Mouse (Mus musculus) midbrain, embryonic 10.5 days (tissue): ENCODE measurements around the gene Rasal1. TPM values are rescaled to one million over a fixed set of nuclear protein-coding genes. Genes with fewer than 3 reads are reported as not detected.
A peak's percentile ranks its signal among the peaks of the same experiment; 100 is the strongest.

Source experiments
- DNase-seq: peaks from one replicate; pipeline ENCODE4 v3.0.0-alpha.2; 2017; ENCODE audit warnings: low spot score
- H3K27ac ChIP-seq: fragments of 300-500 bp; sonication (generic); replicated peaks from 2 replicates; pipeline ENCODE4 v1.5.1; 2016; ENCODE audit warnings: mild to moderate bottlenecking
- H3K27me3 ChIP-seq: fragments of 300-500 bp; sonication (generic); 2 replicates; pipeline ENCODE4 v1.6.1; 2016; ENCODE audit warnings: low read depth, mild to moderate bottlenecking; ENCODE audit not compliant: poor library complexity, severe bottlenecking
- H3K36me3 ChIP-seq: fragments of 300-500 bp; sonication (generic); 2 replicates; pipeline ENCODE4 v1.6.1; 2016; ENCODE audit warnings: mild to moderate bottlenecking, moderate library complexity
- H3K4me1 ChIP-seq: fragments of 300-500 bp; sonication (generic); 2 replicates; pipeline ENCODE4 v1.6.1; 2016
- H3K4me3 ChIP-seq: fragments of 300-500 bp; sonication (generic); 2 replicates; pipeline ENCODE4 v1.5.1; 2016; ENCODE audit warnings: mild to moderate bottlenecking, moderate library complexity
- H3K9me3 ChIP-seq: fragments of 300-500 bp; sonication (generic); replicated peaks from 2 replicates; pipeline ENCODE4 v1.6.1; 2016; ENCODE audit warnings: mild to moderate bottlenecking
- WGBS: fragments of 180-500 bp; shearing (Covaris S2); methylation state at CpG from one replicate; pipeline ENCODE4 v1.1.7; 2016; 5-methylcytosine and 5-hydroxymethylcytosine counted together
- polyA plus RNA-seq: library from polyadenylated mRNA; unstranded; fragments of >200 nt; fragmentation: Nextera tagmentation; extraction: Ambion mirVana; gene quantifications from 2 replicates; pipeline ENCODE4 v1.2.1, GENCODE M21; 2016

The Rasal1 gene
- polyA plus RNA-seq, 1 experiment from 2014 or later = 0.10 TPM

DNA sequence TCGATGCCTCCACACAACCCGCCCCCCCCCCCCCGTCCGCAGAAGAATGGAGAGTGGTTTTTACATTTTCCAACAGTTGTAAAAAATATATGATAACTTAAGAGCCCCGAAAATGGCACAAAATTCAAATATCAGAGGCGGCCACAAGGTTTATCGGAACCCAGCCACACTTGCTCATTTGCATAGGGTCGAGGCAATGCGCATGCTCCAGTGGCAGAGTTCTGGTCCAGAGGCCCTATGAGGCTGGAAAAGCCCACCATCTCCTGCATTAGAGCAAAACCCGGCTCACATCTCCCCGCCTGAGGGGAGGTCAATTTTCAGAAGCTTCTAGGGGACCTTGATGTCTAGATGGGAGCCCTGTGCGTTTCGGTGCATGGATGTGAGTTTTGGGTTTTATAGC lies 58.4 kb downstream of the Rasal1 start:
- WGBS = 32% methylated on average over 13 of the region's 13 CpGs
- peak; percentile 33 for DNase-seq
- no peaks in the 10 kb centered on the region for H3K36me3 ChIP-seq
- H3K9me3 ChIP-seq = no peaks in the 10 kb centered on the region
- peak overlapping the region; percentile 54 for H3K4me3 ChIP-seq
- H3K4me1 ChIP-seq = peaks cover 65% of the 10 kb centered on the region
- peaks cover 93% of the 10 kb centered on the region for H3K27me3 ChIP-seq
- peak overlapping the region; percentile 80 for H3K27ac ChIP-seq

DNA sequence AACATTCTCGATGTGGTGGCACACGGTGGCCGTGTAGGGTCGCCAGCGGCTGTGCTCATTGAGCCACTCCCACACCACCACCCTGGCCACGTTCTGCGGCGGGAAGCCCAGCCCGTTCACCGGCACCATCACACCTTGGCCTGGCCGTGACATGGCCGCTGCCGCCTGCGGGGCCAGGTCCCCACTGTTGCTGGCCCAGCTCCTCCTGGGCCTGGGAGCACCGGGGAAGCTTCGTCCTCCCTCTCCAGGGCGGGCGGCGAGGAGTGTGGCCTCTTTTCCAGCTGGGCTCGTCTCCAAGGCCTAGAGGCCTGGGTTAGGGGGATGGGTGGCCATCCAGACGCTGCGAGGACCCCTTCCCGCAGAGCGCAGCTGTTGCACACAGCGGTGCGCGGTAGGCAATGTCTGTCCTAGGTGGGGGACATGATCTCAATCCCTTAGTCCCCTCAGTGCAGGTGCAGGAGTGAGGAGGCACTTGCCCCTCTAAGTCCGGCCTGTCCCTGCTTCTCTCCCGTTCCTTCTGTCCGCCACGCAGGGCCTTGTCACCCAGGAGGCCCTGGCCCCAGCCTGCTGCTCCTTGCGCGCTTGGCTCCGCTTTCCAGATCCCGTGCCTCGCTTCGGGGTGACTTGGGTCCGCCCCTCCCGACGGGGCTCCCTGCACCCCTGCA lies 61.7 kb downstream of the Rasal1 start:
- Histone ChIP-seq H3K27ac (peak overlapping the region; percentile 83), H3K36me3 (no peaks in the 10 kb centered on the region), H3K4me1 (peaks cover 58% of the 10 kb centered on the region), H3K4me3 (peak overlapping the region; percentile 66), H3K27me3 (peaks cover 98% of the 10 kb centered on the region), H3K9me3 (no peaks in the 10 kb centered on the region)
- 3% methylated on average over 40 of the region's 40 CpGs for WGBS
- peak; percentile 52 for DNase-seq

DNA sequence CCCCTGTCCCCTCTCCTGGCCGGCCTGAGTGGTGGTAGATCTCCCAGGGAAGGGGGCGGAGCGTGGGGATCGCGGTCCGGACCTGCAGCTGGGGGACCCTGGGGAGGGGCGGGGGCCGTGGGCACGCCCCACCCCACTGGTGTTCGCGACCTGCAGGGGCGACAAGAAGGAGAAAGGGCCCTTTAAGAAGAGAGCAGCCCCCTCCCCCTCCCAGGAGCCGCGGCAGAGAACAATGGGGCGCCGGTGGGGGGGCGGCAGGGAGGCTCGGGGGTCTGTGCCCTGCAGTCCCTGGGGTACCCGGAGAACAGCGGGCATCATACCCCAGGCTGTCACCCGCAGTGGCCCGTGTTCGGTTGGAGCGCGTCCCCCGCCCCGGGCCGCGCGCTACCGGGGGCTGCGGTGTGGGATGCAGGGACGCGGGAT lies 62.2 kb downstream of the Rasal1 start:
- no peaks in the 10 kb centered on the region for H3K9me3 ChIP-seq
- peak; percentile 26 for DNase-seq
- H3K27ac ChIP-seq = peak overlapping the region; percentile 83
- peak overlapping the region; percentile 66 for H3K4me3 ChIP-seq
- H3K27me3 ChIP-seq = peaks cover 98% of the 10 kb centered on the region
- H3K36me3 ChIP-seq = no peaks in the 10 kb centered on the region
- peaks cover 53% of the 10 kb centered on the region for H3K4me1 ChIP-seq
- 2% methylated on average over 33 of the region's 34 CpGs for WGBS

DNA sequence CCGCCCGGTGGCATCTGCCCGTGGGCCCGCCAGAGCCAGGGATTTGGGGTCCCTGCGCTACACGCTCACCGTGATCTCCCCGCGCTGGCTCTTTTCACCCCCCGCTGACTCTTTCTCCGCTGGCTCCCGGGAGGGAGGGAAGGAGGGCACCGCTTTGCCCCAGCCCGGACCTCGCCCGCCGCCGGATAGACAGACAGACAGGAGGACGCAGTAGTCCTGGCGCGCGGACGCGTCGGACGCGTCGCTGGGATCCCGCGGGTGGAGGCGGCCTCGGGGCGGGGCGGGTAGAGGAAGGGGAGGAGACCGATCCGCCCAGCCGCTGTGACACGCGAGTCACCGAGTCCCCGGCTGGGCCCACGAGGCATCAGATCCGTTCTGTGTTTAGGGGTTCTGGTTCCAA lies 62.8 kb downstream of the Rasal1 start:
- DNase-seq = peak; percentile 36
- Histone ChIP-seq H3K36me3 (no peaks in the 10 kb centered on the region), H3K4me3 (peak overlapping the region; percentile 66), H3K9me3 (no peaks in the 10 kb centered on the region), H3K27ac (peak overlapping the region; percentile 83), H3K4me1 (peaks cover 48% of the 10 kb centered on the region), H3K27me3 (peaks cover 97% of the 10 kb centered on the region)
- 2% methylated on average over 43 of the region's 43 CpGs for WGBS

DNA sequence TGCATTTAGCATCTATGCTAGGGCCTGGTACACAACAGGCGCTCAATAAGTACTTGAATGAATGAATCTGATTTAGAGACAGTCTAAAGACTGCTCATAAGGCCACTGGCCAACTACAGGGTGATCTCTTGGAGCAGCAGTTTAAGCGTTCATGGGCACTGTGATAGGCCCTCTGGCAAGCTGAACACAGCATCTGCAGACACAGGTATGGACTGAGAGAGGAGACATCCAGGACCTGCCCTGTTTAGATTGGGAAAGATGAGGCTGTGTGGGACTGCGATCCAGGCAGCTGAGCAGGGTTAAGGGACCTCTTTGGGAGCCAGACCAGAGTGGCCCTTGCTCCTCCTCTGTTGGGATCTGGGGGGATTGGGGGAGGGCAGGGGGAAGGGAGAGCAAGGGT lies 63.2 kb downstream of the Rasal1 start, which contains the start of gene Dtx1:
Gene Dtx1 (minus strand): TSS at position 101 of the 400 bp plus-strand sequence.
- WGBS = 30% methylated on average over 3 of the region's 3 CpGs
- DNase-seq = no peak
- no peaks in the 10 kb centered on the region for H3K9me3 ChIP-seq
- peaks cover 95% of the 10 kb centered on the region for H3K27me3 ChIP-seq
- H3K4me3 ChIP-seq = peak within 1 kb of the TSS; percentile 66
- H3K27ac ChIP-seq = peak within 1 kb of the TSS; percentile 83
- peaks cover 43% of the 10 kb centered on the region for H3K4me1 ChIP-seq
- no peaks in the 10 kb centered on the region for H3K36me3 ChIP-seq

DNA sequence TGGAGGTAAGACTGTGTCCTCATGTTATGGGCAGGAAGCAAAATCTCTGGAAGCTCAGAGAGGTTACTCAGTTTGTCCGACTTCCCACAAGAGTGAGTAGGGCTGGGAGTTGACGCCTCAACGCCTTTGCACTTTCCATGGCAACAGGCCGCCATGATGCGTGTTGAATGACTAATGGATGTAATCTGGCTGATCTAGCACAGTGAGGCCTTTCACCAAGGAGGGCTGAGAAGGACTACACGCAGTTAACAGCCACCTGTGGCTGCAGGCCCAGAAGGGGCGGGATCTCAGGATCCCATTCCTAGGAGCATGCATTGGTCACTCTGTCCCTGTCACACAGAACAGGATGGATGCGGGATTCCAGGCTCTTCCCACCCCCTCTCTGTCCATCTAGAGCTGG lies 64.1 kb downstream of the Rasal1 start:
- Histone ChIP-seq H3K36me3 (no peaks in the 10 kb centered on the region), H3K27ac (no peak overlapping the region), H3K4me1 (peaks cover 37% of the 10 kb centered on the region), H3K4me3 (no peak overlapping the region), H3K9me3 (no peaks in the 10 kb centered on the region), H3K27me3 (peaks cover 91% of the 10 kb centered on the region)
- no peak for DNase-seq
- WGBS = 78% methylated on average over 8 of the region's 8 CpGs

DNA sequence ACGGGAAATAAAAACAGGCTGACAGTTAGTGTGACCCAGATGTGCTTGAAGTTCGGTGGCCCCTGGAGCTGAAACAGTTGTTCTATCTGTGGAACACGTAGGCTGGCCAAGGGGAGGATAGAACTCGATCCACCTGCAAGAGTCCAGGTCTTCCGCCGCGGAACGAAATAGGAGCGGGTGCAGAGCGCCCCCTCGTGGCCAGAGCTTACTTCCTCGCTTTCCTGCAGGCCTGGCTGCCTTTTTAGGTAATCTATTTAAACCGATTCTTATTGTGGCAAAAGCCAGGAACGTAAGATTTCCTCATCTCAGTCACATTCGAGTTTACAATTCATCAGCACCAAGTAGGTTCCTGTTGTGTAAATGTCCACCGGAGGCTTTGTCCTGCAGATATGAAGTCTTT lies 65.7 kb downstream of the Rasal1 start:
- H3K4me3 ChIP-seq = no peak overlapping the region
- H3K9me3 ChIP-seq = no peaks in the 10 kb centered on the region; the same call in 1 of the 2 replicates
- WGBS = 4% methylated on average over 16 of the region's 16 CpGs
- no peaks in the 10 kb centered on the region for H3K36me3 ChIP-seq
- peak; percentile 77 for DNase-seq
- H3K4me1 ChIP-seq = peaks cover 35% of the 10 kb centered on the region
- no peak overlapping the region for H3K27ac ChIP-seq
- peaks cover 75% of the 10 kb centered on the region for H3K27me3 ChIP-seq

DNA sequence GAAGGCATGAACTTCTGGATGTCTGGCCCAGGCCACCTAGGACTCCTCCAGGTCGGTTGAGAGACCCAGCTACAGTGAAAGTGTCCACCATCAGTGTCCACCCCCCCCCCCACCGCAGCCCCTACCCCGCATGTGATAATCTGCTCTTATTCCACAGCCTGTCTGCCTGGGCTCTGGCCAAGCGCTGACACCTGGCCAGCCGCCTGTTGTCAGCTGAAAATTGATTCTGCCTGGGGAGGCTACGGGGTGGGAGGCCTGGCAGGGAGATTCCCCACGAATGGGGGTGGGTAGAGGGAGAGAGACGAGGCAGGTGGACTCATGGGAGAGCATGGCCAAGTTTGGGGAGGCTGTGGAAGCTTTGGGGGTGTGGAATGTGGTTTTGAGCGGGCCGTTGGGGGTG lies 68.5 kb downstream of the Rasal1 start:
- H3K4me3 ChIP-seq = no peak overlapping the region
- H3K9me3 ChIP-seq = peaks cover 7% of the 10 kb centered on the region; the same call in 1 of the 2 replicates
- peaks cover 12% of the 10 kb centered on the region for H3K4me1 ChIP-seq
- no peak for DNase-seq
- 85% methylated on average over 10 of the region's 10 CpGs for WGBS
- H3K27me3 ChIP-seq = peaks cover 47% of the 10 kb centered on the region
- H3K36me3 ChIP-seq = no peaks in the 10 kb centered on the region
- H3K27ac ChIP-seq = no peak overlapping the region

DNA sequence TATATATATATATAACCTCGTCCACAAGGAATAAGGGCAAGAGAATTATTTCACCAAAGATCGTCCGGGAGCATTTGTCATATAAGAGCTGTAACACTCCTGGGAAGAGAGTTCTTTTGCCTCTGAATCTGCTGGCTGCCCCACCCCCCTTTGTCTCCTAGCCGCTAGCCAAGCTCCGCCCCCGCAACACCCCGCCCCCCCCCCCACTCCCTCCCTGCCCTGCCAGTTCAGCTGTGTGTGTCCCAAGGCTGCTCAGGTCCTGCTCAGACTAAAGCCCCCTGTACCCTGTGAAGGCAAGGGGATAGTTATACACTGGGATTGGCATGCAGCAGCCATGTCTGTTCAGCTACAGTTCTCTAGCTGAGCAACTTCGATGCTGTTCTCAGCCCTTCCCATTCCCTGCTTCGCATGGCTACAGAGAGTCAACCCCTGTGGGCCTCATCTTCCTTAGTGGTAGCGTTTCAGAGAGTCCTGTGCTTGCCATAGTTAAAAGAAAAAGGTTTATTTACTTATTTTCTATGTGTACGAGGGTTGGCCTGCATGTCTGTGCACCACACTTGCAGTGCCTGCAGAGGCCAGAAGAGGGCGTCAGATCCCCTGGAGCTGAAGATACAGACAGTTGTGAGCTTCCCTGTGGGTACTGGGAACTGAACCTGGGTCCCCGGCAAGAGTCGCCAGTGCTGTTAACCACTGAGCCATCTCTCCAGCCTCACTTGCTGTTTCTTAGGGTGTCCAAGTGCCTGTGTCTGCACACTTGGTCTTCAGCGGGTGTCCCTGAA lies 70.2 kb downstream of the Rasal1 start:
- Histone ChIP-seq H3K4me1 (peaks cover 11% of the 10 kb centered on the region), H3K9me3 (peaks cover 7% of the 10 kb centered on the region; the same call in 1 of the 2 replicates), H3K4me3 (no peak overlapping the region), H3K27me3 (peaks cover 30% of the 10 kb centered on the region), H3K36me3 (no peaks in the 10 kb centered on the region), H3K27ac (peak overlapping the region; percentile 46)
- 57% methylated on average over 15 of the region's 15 CpGs for WGBS
- DNase-seq = no peak

DNA sequence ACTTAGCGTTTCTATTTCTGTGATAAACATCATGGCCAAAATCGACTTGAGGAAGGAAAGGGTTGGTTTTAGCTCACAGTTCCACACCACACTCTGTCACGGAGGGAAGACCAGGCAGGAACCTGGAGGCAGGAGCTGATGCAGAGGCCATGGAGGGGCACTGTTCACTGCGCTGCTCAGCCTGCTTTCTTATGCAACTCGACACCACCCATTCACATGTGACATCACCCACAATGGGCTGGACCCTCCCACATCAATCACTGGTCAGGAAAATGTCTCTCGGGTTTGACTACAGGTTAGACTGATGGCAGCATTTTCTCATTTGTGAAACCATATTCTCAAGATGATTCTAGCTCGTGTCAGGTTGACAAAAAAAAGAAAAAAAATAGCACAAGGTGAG lies 72.4 kb downstream of the Rasal1 start:
- WGBS = 67% methylated on average over 7 of the region's 7 CpGs
- no peaks in the 10 kb centered on the region for H3K36me3 ChIP-seq

DNA sequence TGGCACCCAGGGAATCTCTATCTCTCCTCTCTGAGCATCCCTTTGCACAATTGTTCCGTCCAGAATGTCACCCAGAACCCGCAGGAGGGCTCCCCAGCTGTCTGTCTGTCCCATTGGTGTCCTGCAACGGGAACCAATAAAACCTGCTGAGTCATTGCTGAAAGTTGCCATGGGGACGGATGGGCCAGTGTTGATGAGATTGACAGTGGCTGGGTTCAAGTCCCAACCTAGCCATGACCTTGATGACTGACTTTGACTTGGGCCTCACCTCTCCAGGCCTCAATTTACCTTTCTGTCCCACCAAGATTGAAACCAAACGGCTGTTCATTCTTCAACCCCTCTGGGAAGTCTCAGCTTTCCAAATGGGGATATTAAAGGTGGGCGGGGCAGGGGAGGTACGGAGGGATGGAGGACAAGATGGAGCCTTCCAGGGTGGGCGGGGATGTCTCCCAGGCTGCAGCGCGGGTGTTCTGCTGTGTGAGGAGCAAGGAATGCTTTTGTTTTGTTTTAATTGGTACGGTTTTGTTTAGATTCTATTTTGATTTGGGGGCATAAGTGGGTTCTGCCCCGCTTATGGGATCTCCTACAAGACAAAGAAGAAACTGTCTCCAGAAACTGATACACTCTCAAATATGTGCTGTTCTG lies 77.3 kb downstream of the Rasal1 start:
- H3K27ac ChIP-seq = no peak overlapping the region
- no peak for DNase-seq
- H3K27me3 ChIP-seq = 0 out of 2 replicates have a peak, but pooled peaks cover 5% of the 10 kb centered on the region
- H3K36me3 ChIP-seq = no peaks in the 10 kb centered on the region
- H3K9me3 ChIP-seq = 0 out of 2 replicates have a peak, but pooled peaks cover 4% of the 10 kb centered on the region
- no peaks in the 10 kb centered on the region for H3K4me1 ChIP-seq
- WGBS = 63% methylated on average over 12 of the region's 12 CpGs
- H3K4me3 ChIP-seq = no peak overlapping the region

More for the DNA sequence above, 72.4 kb downstream of the Rasal1 start:
- no peak for DNase-seq
- no peak overlapping the region for H3K27ac ChIP-seq
- peaks cover 7% of the 10 kb centered on the region for H3K4me1 ChIP-seq
- H3K9me3 ChIP-seq = peaks cover 7% of the 10 kb centered on the region; the same call in 1 of the 2 replicates
- H3K4me3 ChIP-seq = no peak overlapping the region
- peaks cover 13% of the 10 kb centered on the region; the same call in 1 of the 2 replicates for H3K27me3 ChIP-seq
